Mouse (Mus musculus): ENCODE results near the gene Tbxas1. TPM values are rescaled to one million over a fixed set of nuclear protein-coding genes. Genes with fewer than 3 reads are reported as not detected.

Tbxas1 gene
- polyA plus RNA-seq, 1 experiment from 2014 or later = 1.8 TPM

DNA sequence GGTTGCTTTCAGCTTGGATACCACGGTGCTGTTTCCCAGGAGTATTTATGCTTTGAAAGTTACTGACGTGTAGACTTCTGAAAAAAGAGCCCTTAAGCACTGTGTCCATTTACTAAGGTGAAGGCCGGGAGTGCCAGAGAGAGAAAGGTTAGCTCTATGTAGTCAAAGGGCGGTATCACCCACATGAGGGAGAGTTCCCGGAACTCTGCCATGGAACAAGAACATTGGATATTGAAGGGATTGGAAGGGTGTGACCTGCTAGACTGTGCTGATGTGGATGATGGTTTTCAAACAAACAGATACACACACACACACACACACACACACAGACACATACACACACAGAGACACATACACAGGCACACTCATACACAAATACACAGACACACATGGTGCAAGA lies 82.0 kb downstream of the Tbxas1 start:
- no peaks in the 10 kb centered on the region for H3K27me3 ChIP-seq (replicated peaks; ENCODE audit: low read depth, poor library complexity, severe bottlenecking)
- H3K36me3 ChIP-seq (replicated peaks) = no peaks in the 10 kb centered on the region
- no peaks in the 10 kb centered on the region for H3K9me3 ChIP-seq
- no peak for DNase-seq (ENCODE audit: low spot score)
- no peak overlapping the region for H3K4me3 ChIP-seq
- WGBS = 85% methylated on average over 5 of the region's 5 CpGs
- no peaks in the 10 kb centered on the region for H3K4me1 ChIP-seq
- H3K27ac ChIP-seq (replicated peaks) = no peak overlapping the region

DNA sequence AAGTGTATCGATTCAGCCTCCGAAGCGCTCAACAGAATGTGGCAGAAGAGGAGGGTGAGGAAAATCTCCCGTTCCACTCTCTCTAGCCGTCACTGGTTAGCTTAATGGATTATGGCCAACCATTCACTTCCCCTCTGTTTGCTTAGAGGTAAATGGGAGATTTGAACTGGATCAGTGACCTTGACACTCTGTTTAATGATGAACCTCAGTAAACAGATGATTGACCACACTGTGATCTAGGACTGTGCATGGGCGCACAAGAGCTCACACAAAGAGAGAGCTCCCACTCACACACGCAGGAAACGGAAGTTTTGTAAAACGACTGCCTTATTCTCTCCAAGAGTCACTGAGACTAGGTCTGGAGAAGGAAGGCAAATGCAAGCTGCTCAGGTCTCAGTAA lies 84.3 kb downstream of the Tbxas1 start:
- no peaks in the 10 kb centered on the region for H3K9me3 ChIP-seq
- H3K4me1 ChIP-seq = no peaks in the 10 kb centered on the region
- DNase-seq (ENCODE audit: low spot score) = no peak
- H3K27me3 ChIP-seq (replicated peaks; ENCODE audit: low read depth, poor library complexity, severe bottlenecking) = no peaks in the 10 kb centered on the region
- WGBS = 92% methylated on average over 9 of the region's 9 CpGs
- no peak overlapping the region for H3K4me3 ChIP-seq
- H3K27ac ChIP-seq (replicated peaks) = no peak overlapping the region
- no peaks in the 10 kb centered on the region for H3K36me3 ChIP-seq (replicated peaks)

DNA sequence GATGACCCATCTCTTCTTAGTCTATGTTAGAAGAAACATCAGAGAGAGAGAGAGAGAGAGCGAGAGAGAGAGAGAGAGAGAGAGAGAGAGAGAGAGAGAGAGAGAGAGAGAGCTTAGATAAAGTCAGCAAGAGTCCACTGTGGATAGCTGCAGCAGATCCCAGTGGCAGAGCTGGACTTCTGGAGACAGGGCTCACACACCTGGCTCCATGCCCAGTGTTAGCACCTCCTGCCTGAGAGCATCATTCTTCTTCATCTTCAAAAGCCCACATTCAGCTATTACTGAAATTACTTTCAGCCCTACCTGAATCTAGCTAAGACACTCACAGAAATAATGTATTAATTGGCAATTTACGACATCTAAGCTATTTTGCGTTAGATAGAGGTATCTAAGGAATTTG lies 85.2 kb downstream of the Tbxas1 start:
- no peak overlapping the region for H3K27ac ChIP-seq (replicated peaks)
- WGBS = 87% methylated on average over 3 of the region's 3 CpGs
- no peaks in the 10 kb centered on the region for H3K27me3 ChIP-seq (replicated peaks; ENCODE audit: low read depth, poor library complexity, severe bottlenecking)

DNA sequence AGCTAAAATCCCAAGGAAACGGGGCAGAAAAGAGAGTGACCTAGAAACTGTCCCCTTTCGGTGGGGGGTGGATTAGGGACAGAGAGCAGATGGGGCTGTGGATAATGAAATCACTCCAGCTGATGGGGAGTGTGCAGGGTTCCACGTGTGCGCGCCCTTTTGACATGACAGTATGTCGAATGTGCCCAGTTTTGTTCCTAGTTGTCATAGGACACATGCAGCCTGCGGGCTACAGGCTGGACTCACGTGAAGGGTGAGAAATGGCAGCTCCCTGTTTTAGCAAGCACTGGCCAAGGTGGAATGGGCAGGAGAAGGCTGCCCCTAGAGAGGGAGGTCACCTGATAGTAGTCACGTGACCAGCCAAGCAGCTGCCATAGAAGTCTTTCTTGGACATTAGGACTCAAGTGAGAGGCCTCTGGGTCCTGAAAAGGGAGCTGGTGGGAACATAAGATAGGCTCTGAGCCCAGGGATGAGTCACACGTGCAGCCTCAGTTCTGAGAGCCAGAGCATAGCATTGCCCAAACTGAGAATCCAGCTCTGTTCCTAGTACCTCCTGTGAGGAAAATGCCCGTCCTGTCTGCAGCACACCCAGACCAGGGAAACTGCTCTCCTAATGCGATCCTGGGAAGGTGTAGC lies 85.7 kb downstream of the Tbxas1 start:
- no peaks in the 10 kb centered on the region for H3K27me3 ChIP-seq (replicated peaks; ENCODE audit: low read depth, poor library complexity, severe bottlenecking)
- 72% methylated on average over 12 of the region's 12 CpGs for WGBS
- no peak overlapping the region for H3K27ac ChIP-seq (replicated peaks)
- no peaks in the 10 kb centered on the region for H3K36me3 ChIP-seq (replicated peaks)
- DNase-seq (ENCODE audit: low spot score) = no peak
- H3K9me3 ChIP-seq = no peaks in the 10 kb centered on the region
- H3K4me1 ChIP-seq = no peaks in the 10 kb centered on the region
- H3K4me3 ChIP-seq = no peak overlapping the region

More for the DNA sequence above, 85.2 kb downstream of the Tbxas1 start:
- no peak for DNase-seq (ENCODE audit: low spot score)
- Histone ChIP-seq H3K4me1 (no peaks in the 10 kb centered on the region), H3K36me3 (replicated peaks) (no peaks in the 10 kb centered on the region), H3K4me3 (no peak overlapping the region), H3K9me3 (no peaks in the 10 kb centered on the region)

DNA sequence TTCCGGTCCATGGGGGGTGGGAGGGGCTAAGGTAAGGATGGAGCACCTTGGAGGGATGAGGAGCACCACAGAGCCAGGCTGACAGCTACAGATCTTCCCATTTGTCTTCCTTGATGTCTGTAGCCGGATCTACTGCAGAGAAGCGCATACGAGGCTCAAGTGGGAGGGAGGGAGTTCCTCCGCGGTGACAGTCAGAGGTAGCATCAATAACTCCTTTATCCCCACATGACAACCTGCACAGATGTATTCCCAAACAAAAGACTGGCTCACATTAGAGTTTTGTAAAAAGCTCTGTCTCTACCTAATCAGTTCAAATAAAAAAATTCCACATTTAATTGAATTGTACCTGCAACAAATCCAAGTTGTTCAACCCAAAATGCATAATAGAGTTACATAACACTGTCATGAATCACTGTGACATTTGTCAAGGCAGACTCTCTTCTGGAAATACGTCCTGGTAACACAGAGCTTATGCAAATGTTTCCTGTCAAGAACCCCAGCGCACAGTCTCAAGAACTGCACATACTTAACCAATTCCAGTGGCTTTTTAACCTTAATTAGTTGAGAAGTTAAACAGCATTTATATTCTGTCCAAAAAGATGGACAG lies 86.3 kb downstream of the Tbxas1 start:
- Histone ChIP-seq H3K27ac (replicated peaks) (no peak overlapping the region), H3K4me3 (no peak overlapping the region), H3K36me3 (replicated peaks) (no peaks in the 10 kb centered on the region), H3K4me1 (no peaks in the 10 kb centered on the region), H3K9me3 (no peaks in the 10 kb centered on the region), H3K27me3 (replicated peaks; ENCODE audit: low read depth, poor library complexity, severe bottlenecking) (no peaks in the 10 kb centered on the region)
- DNase-seq (ENCODE audit: low spot score) = no peak
- WGBS = 62% methylated on average over 8 of the region's 8 CpGs

DNA sequence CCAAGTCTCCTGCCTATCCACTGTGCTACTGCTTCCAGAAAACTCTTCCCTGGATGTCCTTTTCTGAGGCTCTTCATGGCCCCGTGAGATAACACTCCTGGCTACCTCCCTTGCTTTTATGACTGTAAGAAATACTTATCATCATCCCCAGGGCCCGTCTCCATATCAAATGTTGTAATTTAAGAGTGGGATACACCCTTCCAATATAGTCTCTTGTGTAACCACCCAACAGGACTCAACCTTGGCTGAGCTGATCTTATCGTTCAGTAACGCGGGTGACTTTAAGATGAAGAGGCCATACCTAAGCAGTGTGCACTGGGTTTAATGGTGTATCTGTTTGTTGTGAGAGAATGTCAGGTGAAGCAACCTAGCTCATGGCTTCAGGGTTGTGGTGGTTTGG lies 91.6 kb downstream of the Tbxas1 start:
- 93% methylated on average over 5 of the region's 5 CpGs for WGBS

DNA sequence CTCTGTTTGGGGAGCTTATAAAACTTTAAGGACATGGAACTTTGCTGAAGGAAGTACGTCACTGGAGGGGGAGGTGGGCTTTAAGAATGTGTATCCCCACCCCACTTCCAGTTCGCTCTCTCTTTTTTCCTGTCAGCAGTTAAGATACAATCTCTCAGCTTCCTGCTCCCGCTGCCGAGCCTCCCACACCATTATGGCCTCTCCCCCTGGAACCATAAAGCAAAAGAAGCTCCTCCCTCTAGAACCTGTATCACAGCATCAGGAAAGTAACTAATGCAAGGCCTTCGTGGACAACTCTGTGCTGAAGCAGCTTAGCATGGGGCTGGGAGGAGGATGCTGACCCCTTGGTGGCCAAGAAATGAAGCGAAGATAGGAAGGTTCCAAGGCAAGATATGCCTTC lies 92.1 kb downstream of the Tbxas1 start:
- no peak for DNase-seq (ENCODE audit: low spot score)
- WGBS = 77% methylated on average over 6 of the region's 6 CpGs
- Histone ChIP-seq H3K27ac (replicated peaks) (no peak overlapping the region), H3K36me3 (replicated peaks) (no peaks in the 10 kb centered on the region), H3K9me3 (no peaks in the 10 kb centered on the region), H3K4me3 (no peak overlapping the region), H3K27me3 (replicated peaks; ENCODE audit: low read depth, poor library complexity, severe bottlenecking) (no peaks in the 10 kb centered on the region), H3K4me1 (no peaks in the 10 kb centered on the region)

More for the DNA sequence above, 91.6 kb downstream of the Tbxas1 start:
- Histone ChIP-seq H3K4me1 (no peaks in the 10 kb centered on the region), H3K27ac (replicated peaks) (no peak overlapping the region), H3K9me3 (no peaks in the 10 kb centered on the region), H3K27me3 (replicated peaks; ENCODE audit: low read depth, poor library complexity, severe bottlenecking) (no peaks in the 10 kb centered on the region), H3K36me3 (replicated peaks) (no peaks in the 10 kb centered on the region), H3K4me3 (no peak overlapping the region)
- no peak for DNase-seq (ENCODE audit: low spot score)

DNA sequence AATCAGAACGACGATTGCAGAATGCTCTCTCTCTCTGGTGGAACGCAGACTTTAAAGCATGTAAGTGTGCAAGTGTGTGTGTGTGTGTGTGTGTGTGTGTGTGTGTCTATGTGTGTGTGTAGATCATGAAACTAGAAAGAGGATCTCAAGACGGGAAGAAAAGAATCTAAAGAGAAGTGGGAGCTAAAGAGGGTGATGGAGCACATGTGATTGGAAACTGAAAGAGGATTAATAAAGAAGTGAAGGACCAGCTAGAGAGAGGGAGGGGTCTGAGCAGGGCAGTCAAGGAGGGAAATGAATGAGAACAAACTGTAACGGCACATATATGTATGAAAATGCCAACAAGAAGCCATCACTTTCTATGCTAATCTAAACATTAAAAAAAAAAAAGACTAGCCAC lies 92.8 kb downstream of the Tbxas1 start:
- no peaks in the 10 kb centered on the region for H3K9me3 ChIP-seq
- DNase-seq (ENCODE audit: low spot score) = no peak
- H3K27ac ChIP-seq (replicated peaks) = no peak overlapping the region
- no peaks in the 10 kb centered on the region for H3K27me3 ChIP-seq (replicated peaks; ENCODE audit: low read depth, poor library complexity, severe bottlenecking)
- no peaks in the 10 kb centered on the region for H3K4me1 ChIP-seq
- no peaks in the 10 kb centered on the region for H3K36me3 ChIP-seq (replicated peaks)
- 87% methylated on average over 5 of the region's 5 CpGs for WGBS
- no peak overlapping the region for H3K4me3 ChIP-seq

DNA sequence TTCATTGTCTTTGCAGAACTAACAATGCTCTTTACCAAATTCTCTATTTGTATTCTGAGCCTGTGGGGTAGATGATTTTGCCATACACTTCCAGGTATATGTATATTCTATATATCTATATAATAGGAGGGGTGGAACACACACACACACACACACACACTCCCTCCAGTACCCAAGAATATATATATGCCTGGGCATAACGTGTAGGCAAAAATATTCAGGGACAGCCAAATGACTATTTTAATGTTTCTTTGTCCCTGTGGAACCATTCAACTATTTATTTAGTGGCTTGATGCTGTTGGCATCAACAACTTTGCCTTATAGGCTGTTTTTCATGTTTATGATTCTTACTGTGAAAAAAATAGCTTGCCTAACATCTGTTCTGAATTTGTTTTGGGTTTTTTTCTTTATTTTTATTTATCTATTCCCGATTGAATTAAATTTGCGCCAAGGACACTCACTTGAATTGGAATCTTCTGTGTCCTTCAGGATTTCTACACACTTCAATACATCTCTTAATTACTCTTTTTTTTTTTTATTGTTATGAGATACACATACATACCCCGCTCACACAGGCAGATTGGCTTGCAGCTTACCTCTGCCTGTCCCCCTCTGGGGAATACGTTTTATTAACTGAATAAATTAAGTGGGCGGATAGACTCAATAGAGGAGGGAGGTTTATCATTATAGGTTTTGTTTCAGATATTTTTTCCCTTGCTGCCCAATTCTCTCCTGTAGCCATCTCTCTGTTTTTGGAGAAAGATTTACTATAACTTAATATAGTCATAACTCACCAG lies 94.9 kb downstream of the Tbxas1 start:
- WGBS = 90% methylated on average over 6 of the region's 6 CpGs
- Histone ChIP-seq H3K27me3 (replicated peaks; ENCODE audit: low read depth, poor library complexity, severe bottlenecking) (no peaks in the 10 kb centered on the region), H3K27ac (replicated peaks) (no peak overlapping the region), H3K9me3 (no peaks in the 10 kb centered on the region), H3K36me3 (replicated peaks) (no peaks in the 10 kb centered on the region), H3K4me3 (no peak overlapping the region), H3K4me1 (no peaks in the 10 kb centered on the region)
- no peak for DNase-seq (ENCODE audit: low spot score)

DNA sequence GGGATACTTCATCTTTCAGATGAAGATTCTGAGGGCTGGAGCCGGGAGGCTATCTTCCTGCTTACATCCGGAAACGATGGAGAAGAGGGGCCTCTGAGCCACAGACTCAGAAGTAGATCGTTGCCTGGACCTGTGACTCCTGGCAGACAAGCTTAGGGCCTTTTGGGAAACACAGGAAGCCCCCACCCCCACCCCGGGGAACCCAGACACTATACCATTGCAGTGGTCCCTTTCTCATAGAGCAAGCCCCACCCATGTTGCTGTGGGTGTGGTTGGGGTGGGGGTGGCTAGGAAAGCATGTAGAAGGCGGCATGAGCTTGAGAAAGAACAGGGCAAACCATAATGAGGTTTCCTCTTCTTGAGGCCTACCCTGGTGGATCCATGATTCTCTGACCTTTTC lies 95.6 kb downstream of the Tbxas1 start:
- Histone ChIP-seq H3K27me3 (replicated peaks; ENCODE audit: low read depth, poor library complexity, severe bottlenecking) (no peaks in the 10 kb centered on the region), H3K9me3 (no peaks in the 10 kb centered on the region), H3K36me3 (replicated peaks) (no peaks in the 10 kb centered on the region), H3K4me1 (no peaks in the 10 kb centered on the region), H3K27ac (replicated peaks) (no peak overlapping the region), H3K4me3 (no peak overlapping the region)
- no peak for DNase-seq (ENCODE audit: low spot score)
- 85% methylated on average over 6 of the region's 6 CpGs for WGBS

DNA sequence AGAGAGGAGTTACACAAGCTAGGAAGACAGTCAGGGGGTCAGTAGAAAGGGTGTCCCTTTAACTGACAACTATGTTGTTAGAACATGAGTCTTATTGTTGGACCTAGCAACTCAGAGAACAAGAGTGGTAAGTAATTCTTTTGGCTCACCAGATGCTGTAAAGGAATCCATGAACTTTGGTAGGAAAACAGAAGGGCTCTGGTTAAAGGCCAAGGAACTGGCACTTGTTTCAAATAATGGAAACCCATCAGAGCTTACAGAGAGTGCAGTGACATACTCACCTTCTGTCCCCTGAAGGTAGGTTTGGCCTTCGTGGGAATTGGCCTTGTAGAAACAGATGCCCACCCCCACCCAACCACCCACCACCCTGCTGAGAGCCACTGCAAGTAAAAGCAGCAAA lies 97.6 kb downstream of the Tbxas1 start:
- H3K4me1 ChIP-seq = no peaks in the 10 kb centered on the region
- H3K36me3 ChIP-seq (replicated peaks) = no peaks in the 10 kb centered on the region
- H3K27ac ChIP-seq (replicated peaks) = no peak overlapping the region
- WGBS = 60% methylated on average over 1 of the region's 1 CpGs
- H3K9me3 ChIP-seq = no peaks in the 10 kb centered on the region
- H3K27me3 ChIP-seq (replicated peaks; ENCODE audit: low read depth, poor library complexity, severe bottlenecking) = no peaks in the 10 kb centered on the region
- no peak for DNase-seq (ENCODE audit: low spot score)
- no peak overlapping the region for H3K4me3 ChIP-seq

DNA sequence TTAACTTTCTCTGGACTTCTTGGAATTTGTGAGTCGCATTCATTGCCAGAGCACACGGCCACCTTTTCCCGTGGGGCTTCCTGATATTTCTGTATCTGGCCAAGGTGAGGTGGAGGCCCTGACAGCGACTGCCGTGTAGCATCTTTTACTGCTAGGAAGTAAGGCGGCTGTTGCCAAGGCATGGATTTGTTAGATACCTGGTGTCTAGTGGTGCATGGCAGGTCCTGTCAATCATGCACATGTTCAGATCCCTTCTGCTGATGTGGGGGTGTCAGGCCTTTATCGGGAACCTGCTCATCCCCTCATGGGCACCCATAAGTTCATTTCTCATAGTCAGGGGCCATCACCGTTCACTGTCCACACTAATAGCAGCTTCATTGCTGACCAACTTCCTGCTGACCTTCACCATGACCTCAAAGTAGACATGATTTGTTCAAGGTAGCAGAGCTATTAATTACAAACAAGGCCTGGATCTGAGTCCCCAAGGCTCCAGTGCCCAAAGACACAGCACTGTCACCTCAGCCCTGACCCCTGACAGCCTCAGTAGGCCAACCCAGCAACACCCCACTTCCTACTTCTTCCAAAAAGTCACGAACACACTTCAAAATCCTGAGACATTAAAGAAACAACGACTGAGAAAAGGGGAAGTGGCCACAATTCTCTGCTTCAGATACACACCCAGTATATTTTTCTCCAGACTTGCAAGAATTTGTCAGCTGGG lies 98.4 kb downstream of the Tbxas1 start:
- Histone ChIP-seq H3K4me1 (no peaks in the 10 kb centered on the region), H3K27ac (replicated peaks) (no peak overlapping the region), H3K9me3 (no peaks in the 10 kb centered on the region), H3K4me3 (no peak overlapping the region), H3K36me3 (replicated peaks) (no peaks in the 10 kb centered on the region), H3K27me3 (replicated peaks; ENCODE audit: low read depth, poor library complexity, severe bottlenecking) (no peaks in the 10 kb centered on the region)
- 89% methylated on average over 10 of the region's 10 CpGs for WGBS
- no peak for DNase-seq (ENCODE audit: low spot score)
